Mouse (Mus musculus) heart, adult 2 months (tissue): ENCODE data around the gene Nipa1. TPM values are rescaled to one million over a fixed set of nuclear protein-coding genes. Genes with fewer than 3 reads are reported as not detected.

Experiments used
- DNase-seq, 2 experiments: peaks; one replicate each; pipeline ENCODE4 v3.0.0; 2021
- H3K27ac ChIP-seq: fragments of 200-600 bp; 2 replicates; pipeline ENCODE4 v1.8.1; 2022
- H3K27me3 ChIP-seq: fragments of 200-500 bp; 2 replicates; pipeline ENCODE4 v1.6.1; 2012; ENCODE audit warnings: mild to moderate bottlenecking, low read length, inconsistent platforms, mixed read lengths; ENCODE audit not compliant: control insufficient read depth, insufficient read depth
- H3K36me3 ChIP-seq: fragments of 200-500 bp; 2 replicates; pipeline ENCODE4 v1.6.1; 2012; ENCODE audit warnings: low read length, inconsistent platforms; ENCODE audit not compliant: control insufficient read depth, insufficient read depth
- H3K4me1 ChIP-seq: fragments of 200-500 bp; 2 replicates; pipeline ENCODE4 v1.6.1; 2011; ENCODE audit warnings: low read length; ENCODE audit not compliant: control insufficient read depth, insufficient read depth
- H3K4me3 ChIP-seq: fragments of 200-600 bp; 2 replicates; pipeline ENCODE4 v1.8.1; 2022
- H3K79me2 ChIP-seq: fragments of 200-500 bp; replicated peaks from 2 replicates; pipeline ENCODE4 v1.6.1; 2012; ENCODE audit warnings: mild to moderate bottlenecking, inconsistent platforms, low read length, moderate library complexity, mixed read lengths; ENCODE audit not compliant: control insufficient read depth, insufficient read depth
- H3K9ac ChIP-seq: fragments of 200-500 bp; 2 replicates; pipeline ENCODE4 v1.6.1; 2012; ENCODE audit warnings: low read depth, mild to moderate bottlenecking, control low read depth, inconsistent platforms, low read length, mixed read lengths
- CTCF ChIP-seq: fragments of 200-600 bp; IDR thresholded peaks from 2 replicates; pipeline ENCODE4 v1.8.1; 2022; ENCODE audit warnings: antibody characterized with exemption, mild to moderate bottlenecking, moderate library complexity
- EP300 ChIP-seq: fragments of 200-500 bp; IDR thresholded peaks from 2 replicates; pipeline ENCODE4 v1.6.1; 2011; ENCODE audit warnings: low read depth, low read length, control low read depth; ENCODE audit not compliant: insufficient read depth
- POLR2A ChIP-seq: fragments of 200-500 bp; IDR thresholded peaks from 2 replicates; pipeline ENCODE4 v1.6.1; 2011; ENCODE audit warnings: mild to moderate bottlenecking, low read depth, low read length, control low read depth; ENCODE audit not compliant: insufficient read depth
- WGBS: fragments of 180-500 bp; shearing (Covaris S2); methylation state at CpG from one replicate; pipeline ENCODE4 v1.1.7; 2018; 5-methylcytosine and 5-hydroxymethylcytosine counted together
- intact Hi-C: fragments of 180-260 bp; cut with DNase I; formaldehyde crosslinking; loops from one replicate; pipeline ENCODE4 v1.15.1; 2025
- polyA plus RNA-seq: library from polyadenylated mRNA; depleted of rRNA; stranded (reverse); fragments of >200 nt; gene quantifications from 2 replicates; pipeline ENCODE4 v1.2.3, GENCODE M21; 2012
- total RNA-seq, 2 experiments: library from RNA; stranded (reverse); gene quantifications; 2 replicates each; pipeline ENCODE4 v1.2.3; 2021

Nipa1 gene
- total and polyA plus RNA-seq, 3 experiments: 3.7 to 6.3 (median 5.5) TPM

GRCm38 (mm10) chr7:55974429-55974828 lies 45.3 kb downstream of the Nipa1 start:
- intact Hi-C loops: no loop called here
- H3K27ac ChIP-seq: no peak overlapping the region
- 91% methylated on average over 2 of the region's 2 CpGs for WGBS
- H3K4me1 ChIP-seq: no peaks in the 10 kb centered on the region
- no peaks in the 10 kb centered on the region for H3K79me2 ChIP-seq
- H3K36me3 ChIP-seq: no peaks in the 10 kb centered on the region
- no peaks in the 10 kb centered on the region for H3K27me3 ChIP-seq
- TF ChIP-seq CTCF: peak; percentile 32
- TF ChIP-seq EP300: no peak
- no peak for TF ChIP-seq POLR2A
- no peak overlapping the region for H3K9ac ChIP-seq
- H3K4me3 ChIP-seq: no peak overlapping the region
- no peak for DNase-seq

DNA sequence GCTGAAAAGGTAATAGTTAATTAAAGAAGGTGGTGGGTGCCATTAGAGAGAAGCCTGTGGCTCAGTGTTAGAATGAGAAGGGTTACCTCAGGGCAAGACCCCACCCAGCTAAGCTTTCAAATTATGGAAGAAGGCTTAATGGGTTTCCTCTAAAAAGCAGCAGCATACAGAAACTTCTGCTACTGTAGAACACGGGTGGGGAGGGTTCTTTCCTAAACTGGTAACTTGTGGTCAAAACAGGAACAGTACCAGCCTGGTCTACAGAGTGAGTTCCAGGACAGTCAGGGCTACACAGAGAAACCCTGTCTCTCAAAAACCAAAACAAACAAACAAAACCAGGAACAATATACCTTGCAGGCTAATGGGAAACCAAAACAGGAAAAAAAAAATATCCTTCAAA lies 50.3 kb downstream of the Nipa1 start:
- Histone ChIP-seq H3K79me2 (no peaks in the 10 kb centered on the region), H3K27ac (no peak overlapping the region), H3K27me3 (no peaks in the 10 kb centered on the region), H3K9ac (no peak overlapping the region), H3K4me3 (no peak overlapping the region), H3K36me3 (no peaks in the 10 kb centered on the region; the same call in 1 of the 2 replicates), H3K4me1 (peaks cover 3% of the 10 kb centered on the region; the same call in 1 of the 2 replicates)
- DNase-seq: peak in 1 of 2 experiments; percentile 5
- 63% methylated on average over 1 of the region's 1 CpGs for WGBS
- intact Hi-C loops: no loop called here
- TF ChIP-seq EP300 (no peak), CTCF (no peak), POLR2A (no peak)

DNA sequence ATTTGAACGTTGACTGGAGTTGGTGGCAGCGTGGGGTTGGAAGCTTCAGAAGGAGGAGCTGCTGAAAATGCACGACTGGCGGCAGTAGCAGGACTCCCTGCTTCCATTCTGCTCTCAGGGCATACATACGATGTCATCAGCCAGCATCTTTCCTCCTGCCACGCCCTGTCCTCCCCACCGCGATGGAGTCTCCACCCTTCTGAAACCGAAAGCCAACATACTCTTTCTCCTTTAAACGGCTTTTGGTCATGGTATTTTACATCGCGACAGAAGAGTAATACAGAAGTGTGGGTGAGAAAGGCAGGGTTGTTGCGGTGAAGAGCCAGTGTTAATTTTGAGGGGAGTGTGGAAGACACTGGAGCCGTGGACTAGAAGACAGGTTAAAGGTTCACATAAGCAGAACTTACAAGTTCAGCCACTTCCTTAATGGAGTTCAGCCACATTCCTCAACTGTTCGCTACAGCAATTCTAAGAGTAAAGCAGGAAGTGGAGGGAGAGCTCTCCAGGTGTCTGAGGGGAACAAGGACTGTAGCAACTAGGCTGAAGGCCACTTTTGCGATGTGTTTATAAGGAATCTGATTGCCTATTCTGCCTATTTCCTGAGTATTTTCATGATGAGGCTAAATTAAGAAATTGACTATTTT lies 51.4 kb downstream of the Nipa1 start:
- H3K9ac ChIP-seq: peak overlapping the region; percentile 30; the same call in 1 of the 2 replicates
- peak; percentile 24 to 26 for DNase-seq
- TF ChIP-seq CTCF: no peak
- TF ChIP-seq EP300: no peak
- no peak for TF ChIP-seq POLR2A
- 26% methylated on average over 16 of the region's 16 CpGs for WGBS
- peaks cover 3% of the 10 kb centered on the region; the same call in 1 of the 2 replicates for H3K4me1 ChIP-seq
- no peaks in the 10 kb centered on the region for H3K27me3 ChIP-seq
- no peaks in the 10 kb centered on the region; the same call in 1 of the 2 replicates for H3K36me3 ChIP-seq
- H3K27ac ChIP-seq: no peak overlapping the region
- H3K79me2 ChIP-seq: no peaks in the 10 kb centered on the region
- peak overlapping the region; percentile 31 for H3K4me3 ChIP-seq
- intact Hi-C loops: no loop called here

GRCm38 (mm10) chr7:55966866-55967460 lies 52.8 kb downstream of the Nipa1 start:
- no peak overlapping the region for H3K4me3 ChIP-seq
- TF ChIP-seq EP300 (no peak), CTCF (no peak), POLR2A (no peak)
- no peaks in the 10 kb centered on the region for H3K27me3 ChIP-seq
- H3K79me2 ChIP-seq: no peaks in the 10 kb centered on the region
- DNase-seq: no peak
- no peak overlapping the region for H3K9ac ChIP-seq
- H3K4me1 ChIP-seq: peaks cover 3% of the 10 kb centered on the region; the same call in 1 of the 2 replicates
- WGBS: 52% methylated on average over 3 of the region's 3 CpGs
- no peak overlapping the region for H3K27ac ChIP-seq
- no peaks in the 10 kb centered on the region; the same call in 1 of the 2 replicates for H3K36me3 ChIP-seq
- intact Hi-C loops: no loop called here

DNA sequence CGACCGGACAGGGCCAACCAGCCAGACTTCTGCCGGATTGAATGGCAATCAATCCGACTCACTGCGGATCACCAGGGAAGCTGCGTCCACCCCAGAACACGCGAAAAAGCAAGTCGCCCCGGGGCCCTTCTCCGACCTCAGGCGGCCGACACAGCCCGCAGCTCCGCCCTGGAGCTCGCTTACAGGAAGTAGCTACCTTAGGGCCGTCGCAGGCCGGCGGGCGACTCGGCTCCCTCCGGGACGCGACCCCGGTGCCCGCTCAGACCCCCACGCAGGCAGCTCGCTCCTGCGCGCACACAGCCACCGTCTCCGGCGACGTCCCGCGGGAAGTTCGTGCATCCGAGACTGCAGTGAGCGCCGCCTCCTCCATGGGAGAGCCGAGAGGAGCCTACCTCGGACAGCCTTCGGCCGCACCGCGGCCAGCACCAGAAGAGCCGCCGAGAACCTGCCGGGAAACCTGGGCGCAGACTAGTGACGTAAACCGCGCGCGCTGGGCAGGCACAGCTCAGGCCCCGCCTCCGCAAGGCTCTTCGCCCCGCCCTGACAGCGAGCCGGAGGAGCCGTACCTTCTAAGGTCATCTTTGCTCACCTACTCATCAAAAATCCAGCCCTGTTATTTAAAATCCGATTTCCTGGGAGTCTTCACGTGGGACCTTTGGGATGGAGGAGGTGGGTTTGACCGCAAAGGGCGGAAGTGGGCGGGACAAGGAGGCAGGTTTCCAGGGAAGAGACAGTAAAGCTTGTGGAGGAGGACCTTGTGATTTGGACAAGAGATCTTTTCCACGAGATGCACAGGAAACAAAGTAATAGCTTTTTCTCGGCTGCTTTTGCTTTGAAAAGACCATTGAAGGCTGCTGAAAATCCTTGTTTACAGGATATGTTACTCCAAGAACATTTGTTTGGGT lies 57.5 kb downstream of the Nipa1 start, which contains the start of gene Nipa2:
TSS of gene Nipa2 (minus strand) at position 473 of the 905 bp plus-strand sequence.
- intact Hi-C loops: no loop called here

More for the DNA sequence above, 57.5 kb downstream of the Nipa1 start, which contains the start of gene Nipa2:
- H3K36me3 ChIP-seq: peaks cover 3% of the 10 kb centered on the region
- H3K4me3 ChIP-seq: peak within 1 kb of the TSS; percentile 91
- WGBS: under 1% methylated on average over 70 of the region's 70 CpGs
- peak; percentile 94 to 95 for DNase-seq
- H3K9ac ChIP-seq: peak within 1 kb of the TSS; percentile 98
- no peaks in the 10 kb centered on the region for H3K27me3 ChIP-seq
- H3K79me2 ChIP-seq: no peaks in the 10 kb centered on the region; the same call in 1 of the 2 replicates
- peak within 1 kb of the TSS; percentile 88 for H3K27ac ChIP-seq
- H3K4me1 ChIP-seq: peaks cover under 1% of the 10 kb centered on the region; the same call in 1 of the 2 replicates
- TF ChIP-seq EP300 (0 out of 2 replicates have a peak, but pooled peaks have one; percentile 8), POLR2A (peak; percentile 83), CTCF (0 out of 2 replicates have a peak, but pooled peaks have one; percentile 16)
